In genomic region chr1:64035087-64035791, GRCm38 (mm10) we compare ENCODE assay signal across 8 mouse cellular contexts.
DNase-seq lines count a peak whose midpoint lies in the region; ATAC-seq and TF ChIP-seq lines count a peak whose summit lies in the region.
"Had no signal": no experiment of that assay in that cellular context is flagged by ENCODE, and none has a peak within 500 bp of the region (broad histone marks: within the 10 kb centered on the region; RNA-seq: fewer than 3 reads in every experiment).

No protein-coding gene starts in this region.

- WGBS in liver, embryonic 16.5 days (ENCODE audit: insufficient replicate concordance): 72% methylated on average over 15 of the region's 15 CpGs
- 67% methylated on average over 15 of the region's 15 CpGs for WGBS in heart, embryonic 12.5 days
- WGBS in neural tube, embryonic 15.5 days: 57% methylated on average over 15 of the region's 15 CpGs
- WGBS in forebrain, postnatal 0 days: 72% methylated on average over 15 of the region's 15 CpGs

- no peak for TF ChIP-seq CTCF in forebrain, postnatal 0 days (IDR thresholded peaks at IDR 0.05; ENCODE audit: low read depth)

- no peaks in the 10 kb centered on the region; the same call in 1 of the 2 replicates for H3K4me1 ChIP-seq in liver, embryonic 16.5 days (ENCODE audit: control insufficient read depth, low read depth, low read length)
- peaks cover 43% of the 10 kb centered on the region for H3K4me1 ChIP-seq in heart, embryonic 12.5 days (replicated peaks)
- peaks cover 27% of the 10 kb centered on the region for H3K4me1 ChIP-seq in neural tube, embryonic 15.5 days
- peaks cover 7% of the 10 kb centered on the region; the same call in 1 of the 2 replicates for H3K4me1 ChIP-seq in forebrain, postnatal 0 days (ENCODE audit: insufficient read depth)

- no peak overlapping the region for H3K4me3 ChIP-seq in liver, embryonic 16.5 days (ENCODE audit: low read depth, low read length)
- H3K4me3 ChIP-seq in heart, embryonic 12.5 days: no peak overlapping the region
- no peak overlapping the region for H3K4me3 ChIP-seq in neural tube, embryonic 15.5 days (replicated peaks)
- no peak overlapping the region for H3K4me3 ChIP-seq in forebrain, postnatal 0 days (ENCODE audit: low read depth, low read length)

- no peak overlapping the region for H3K9ac ChIP-seq in liver, embryonic 16.5 days (ENCODE audit: low read depth, low read length)
- no peak overlapping the region for H3K9ac ChIP-seq in heart, embryonic 12.5 days
- no peak overlapping the region for H3K9ac ChIP-seq in neural tube, embryonic 15.5 days (replicated peaks)
- H3K9ac ChIP-seq in forebrain, postnatal 0 days: no peak overlapping the region
- H3K9ac ChIP-seq: liver, embryonic 14.5 days had no signal

- no peak for DNase-seq in liver
- peak; percentile 53 for DNase-seq in kidney, adult 9 months
- DNase-seq in forebrain, postnatal 0 days: no peak
- no peak for DNase-seq in right cerebral cortex, postnatal 25 days

- no peaks in the 10 kb centered on the region for H3K36me3 ChIP-seq in liver, embryonic 16.5 days (ENCODE audit: control insufficient read depth, insufficient read depth)
- peaks cover 31% of the 10 kb centered on the region for H3K36me3 ChIP-seq in heart, embryonic 12.5 days
- H3K36me3 ChIP-seq in neural tube, embryonic 15.5 days: peaks cover 29% of the 10 kb centered on the region
- peaks cover 39% of the 10 kb centered on the region for H3K36me3 ChIP-seq in forebrain, postnatal 0 days (ENCODE audit: insufficient read depth)

- no peak overlapping the region for H3K4me2 ChIP-seq in liver, embryonic 16.5 days (ENCODE audit: low read depth, low read length)
- H3K4me2 ChIP-seq in heart, embryonic 12.5 days: no peak overlapping the region
- H3K4me2 ChIP-seq in neural tube, embryonic 15.5 days: no peak overlapping the region
- no peak overlapping the region for H3K4me2 ChIP-seq in forebrain, postnatal 0 days (ENCODE audit: low read depth)

- H3K27me3 ChIP-seq in liver, embryonic 16.5 days (ENCODE audit: control insufficient read depth, insufficient read depth, low read depth, low read length): no peaks in the 10 kb centered on the region
- no peaks in the 10 kb centered on the region for H3K27me3 ChIP-seq in heart, embryonic 12.5 days (replicated peaks)
- H3K27me3 ChIP-seq in neural tube, embryonic 15.5 days (replicated peaks): no peaks in the 10 kb centered on the region
- no peaks in the 10 kb centered on the region for H3K27me3 ChIP-seq in forebrain, postnatal 0 days (ENCODE audit: insufficient read depth, low read length)

- ATAC-seq in liver, embryonic 16.5 days (ENCODE audit: low read depth): 0 out of 2 replicates have a peak, but pooled peaks have one; percentile 20
- 0 out of 2 replicates have a peak, but pooled peaks have one; percentile 25 for ATAC-seq in heart, embryonic 12.5 days (ENCODE audit: insufficient number of reproducible peaks, low FRiP score)
- no peak for ATAC-seq in neural tube, embryonic 15.5 days (ENCODE audit: low FRiP score)
- ATAC-seq in forebrain, postnatal 0 days: no peak

- no peaks in the 10 kb centered on the region for H3K9me3 ChIP-seq in liver, embryonic 16.5 days (replicated peaks; ENCODE audit: control insufficient read depth, low read length)
- no peaks in the 10 kb centered on the region for H3K9me3 ChIP-seq in heart, embryonic 12.5 days (replicated peaks)
- H3K9me3 ChIP-seq in neural tube, embryonic 15.5 days (replicated peaks): no peaks in the 10 kb centered on the region
- H3K9me3 ChIP-seq in forebrain, postnatal 0 days (ENCODE audit: low read length): no peaks in the 10 kb centered on the region

- H3K27ac ChIP-seq in liver, embryonic 16.5 days (ENCODE audit: low read length): no peak overlapping the region
- H3K27ac ChIP-seq in heart, embryonic 12.5 days (ENCODE audit: poor library complexity, severe bottlenecking): peak overlapping the region; percentile 32; the same call in 1 of the 2 replicates
- peak overlapping the region; percentile 37 for H3K27ac ChIP-seq in neural tube, embryonic 15.5 days (replicated peaks)
- no peak overlapping the region for H3K27ac ChIP-seq in forebrain, postnatal 0 days (ENCODE audit: low read depth, low read length)
- H3K27ac ChIP-seq: liver, embryonic 14.5 days had no signal

Comparison
In these comparisons a context has a peak if more than half of its experiments do, and no peak if none do; other contexts are left out.
1. ATAC-seq: peak in liver, embryonic 16.5 days (single experiment) and heart, embryonic 12.5 days (single experiment); none in neural tube, embryonic 15.5 days (single experiment) and forebrain, postnatal 0 days (single experiment).
2. H3K27ac ChIP-seq: peak in heart, embryonic 12.5 days (single experiment) and neural tube, embryonic 15.5 days (single experiment); none in liver, embryonic 16.5 days (single experiment) and forebrain, postnatal 0 days (single experiment).